Mouse (Mus musculus) midbrain, embryonic 11.5 days (tissue): ENCODE results near the gene Klhl26. TPM values are rescaled to one million over a fixed set of nuclear protein-coding genes. Genes with fewer than 3 reads are reported as not detected.

ENCODE experiments used
- ATAC-seq: fragments of 200-750 bp; cut with Nextera tagmentation; 2 replicates; pipeline ENCODE4 v1.8.0; 2017; ENCODE audit warnings: moderate TSS enrichment, moderate library complexity; ENCODE audit not compliant: low FRiP score
- DNase-seq: peaks from one replicate; pipeline ENCODE4 v3.0.0; 2015; ENCODE audit warnings: low spot score; ENCODE audit errors: missing footprints
- H3K27ac ChIP-seq: fragments of 300-500 bp; sonication (generic); 2 replicates; pipeline ENCODE4 v1.5.1; 2014; ENCODE audit warnings: low read depth, low read length
- H3K27me3 ChIP-seq: fragments of 300-500 bp; sonication (generic); 2 replicates; pipeline ENCODE4 v1.6.1; 2014; ENCODE audit warnings: mild to moderate bottlenecking, low read length, moderate library complexity, mixed read lengths; ENCODE audit not compliant: control insufficient read depth, insufficient read depth
- H3K36me3 ChIP-seq: fragments of 300-500 bp; sonication (generic); 2 replicates; pipeline ENCODE4 v1.6.1; 2014; ENCODE audit warnings: mild to moderate bottlenecking, low read length, moderate library complexity, mixed read lengths; ENCODE audit not compliant: control insufficient read depth, insufficient read depth
- H3K4me1 ChIP-seq: fragments of 300-500 bp; sonication (generic); 2 replicates; pipeline ENCODE4 v1.6.1; 2014; ENCODE audit warnings: low read length; ENCODE audit not compliant: control insufficient read depth, insufficient read depth
- H3K4me2 ChIP-seq: fragments of 300-500 bp; sonication (generic); 2 replicates; pipeline ENCODE4 v1.6.1; 2014; ENCODE audit warnings: mild to moderate bottlenecking, moderate library complexity
- H3K4me3 ChIP-seq: fragments of 300-500 bp; sonication (generic); 2 replicates; pipeline ENCODE4 v1.5.1; 2014; ENCODE audit warnings: low read depth, low read length
- H3K9ac ChIP-seq: fragments of 300-500 bp; sonication (generic); 2 replicates; pipeline ENCODE4 v1.6.1; 2014; ENCODE audit warnings: low read length
- H3K9me3 ChIP-seq: fragments of 300-500 bp; sonication (generic); 2 replicates; pipeline ENCODE4 v1.6.1; 2016; ENCODE audit warnings: low read length; ENCODE audit not compliant: control insufficient read depth
- WGBS: fragments of 180-500 bp; shearing (Covaris S2); extraction: QIAGEN DNeasy Blood & Tissue Kit; methylation state at CpG from one replicate; pipeline ENCODE4 v1.1.7; 2014; 5-methylcytosine and 5-hydroxymethylcytosine counted together
- polyA plus RNA-seq: library from polyadenylated mRNA; unstranded; fragments of >200 nt; fragmentation: Nextera tagmentation; extraction: Ambion mirVana; gene quantifications from 2 replicates; pipeline ENCODE4 v1.2.1, GENCODE M21; 2014

Gene Klhl26
- polyA plus RNA-seq, 1 experiment from 2014 or later = 13.1 TPM

- peaks cover 64% of the 10 kb centered on the region for H3K27me3 ChIP-seq
- no peak overlapping the region for H3K4me3 ChIP-seq
- peak; percentile 85 for DNase-seq
- peaks cover 22% of the 10 kb centered on the region for H3K4me1 ChIP-seq
- H3K36me3 ChIP-seq = no peaks in the 10 kb centered on the region
- no peak overlapping the region for H3K4me2 ChIP-seq
- H3K9ac ChIP-seq = no peak overlapping the region
- ATAC-seq = no peak
- WGBS = 52% methylated on average over 7 of the region's 7 CpGs
- no peaks in the 10 kb centered on the region for H3K9me3 ChIP-seq
- no peak overlapping the region for H3K27ac ChIP-seq
These were observed 9.5 kb upstream of the Klhl26 start for GRCm38 (mm10) chr8:70486191-70486681.

- Histone ChIP-seq H3K27ac (no peak overlapping the region), H3K27me3 (peaks cover 31% of the 10 kb centered on the region), H3K4me3 (no peak overlapping the region), H3K4me1 (peaks cover 2% of the 10 kb centered on the region), H3K9me3 (no peaks in the 10 kb centered on the region), H3K36me3 (no peaks in the 10 kb centered on the region), H3K4me2 (no peak overlapping the region), H3K9ac (no peak overlapping the region)
- DNase-seq (no peak), ATAC-seq (no peak)
- WGBS = 56% methylated on average over 2 of the region's 2 CpGs
These were observed 6.2 kb upstream of the Klhl26 start for GRCm38 (mm10) chr8:70482943-70483342.

GRCm38 (mm10) chr8:70481908-70482307 is 5.1 kb upstream of the Klhl26 start:
- 86% methylated on average over 3 of the region's 3 CpGs for WGBS

GRCm38 (mm10) chr8:70477269-70477982 is 658 bp upstream of the Klhl26 start:
- H3K27ac ChIP-seq = no peak overlapping the region
- WGBS = 3% methylated on average over 21 of the region's 21 CpGs

More at GRCm38 (mm10) chr8:70481908-70482307, 5.1 kb upstream of the Klhl26 start:
- Histone ChIP-seq H3K4me3 (no peak overlapping the region), H3K9ac (no peak overlapping the region), H3K9me3 (no peaks in the 10 kb centered on the region), H3K27ac (no peak overlapping the region), H3K4me2 (no peak overlapping the region), H3K27me3 (peaks cover 26% of the 10 kb centered on the region), H3K36me3 (no peaks in the 10 kb centered on the region), H3K4me1 (0 out of 2 replicates have a peak, but pooled peaks cover 2% of the 10 kb centered on the region)
- no peak for DNase-seq
- ATAC-seq = no peak

GRCm38 (mm10) chr8:70471856-70472255 is 4.9 kb downstream of the Klhl26 start:
- Histone ChIP-seq H3K27me3 (no peaks in the 10 kb centered on the region), H3K4me2 (no peak overlapping the region), H3K9ac (no peak overlapping the region), H3K9me3 (no peaks in the 10 kb centered on the region), H3K4me1 (peaks cover 6% of the 10 kb centered on the region), H3K27ac (no peak overlapping the region), H3K4me3 (no peak overlapping the region), H3K36me3 (no peaks in the 10 kb centered on the region)
- ATAC-seq (no peak), DNase-seq (peak; percentile 57)
- 98% methylated on average over 7 of the region's 7 CpGs for WGBS

More at GRCm38 (mm10) chr8:70477269-70477982, 658 bp upstream of the Klhl26 start:
- Histone ChIP-seq H3K4me1 (peaks cover 8% of the 10 kb centered on the region), H3K4me3 (peak overlapping the region; percentile 57), H3K9me3 (no peaks in the 10 kb centered on the region), H3K4me2 (peak overlapping the region; percentile 88), H3K9ac (no peak overlapping the region), H3K36me3 (no peaks in the 10 kb centered on the region), H3K27me3 (peaks cover 3% of the 10 kb centered on the region)
- DNase-seq = peak; percentile 87
- ATAC-seq = peak; percentile 49

- Histone ChIP-seq H3K36me3 (no peaks in the 10 kb centered on the region), H3K4me2 (no peak overlapping the region), H3K9me3 (no peaks in the 10 kb centered on the region), H3K27ac (no peak overlapping the region), H3K27me3 (no peaks in the 10 kb centered on the region), H3K9ac (no peak overlapping the region), H3K4me1 (no peaks in the 10 kb centered on the region), H3K4me3 (no peak overlapping the region)
- 60% methylated on average over 2 of the region's 2 CpGs for WGBS
- no peak for ATAC-seq
- peak; percentile 37 for DNase-seq
These were observed 6.8 kb downstream of the Klhl26 start for GRCm38 (mm10) chr8:70469938-70470337.

GRCm38 (mm10) chr8:70469295-70469916 is 7.4 kb downstream of the Klhl26 start:
- ATAC-seq (no peak), DNase-seq (peak; percentile 82)
- Histone ChIP-seq H3K4me2 (no peak overlapping the region), H3K27me3 (no peaks in the 10 kb centered on the region), H3K9me3 (no peaks in the 10 kb centered on the region), H3K4me3 (no peak overlapping the region), H3K36me3 (no peaks in the 10 kb centered on the region), H3K9ac (no peak overlapping the region), H3K27ac (no peak overlapping the region), H3K4me1 (no peaks in the 10 kb centered on the region)
- WGBS = 60% methylated on average over 10 of the region's 10 CpGs

- ATAC-seq (no peak), DNase-seq (peak; percentile 80)
- no peaks in the 10 kb centered on the region for H3K27me3 ChIP-seq
- no peaks in the 10 kb centered on the region for H3K4me1 ChIP-seq
- 90% methylated on average over 4 of the region's 4 CpGs for WGBS
- no peak overlapping the region for H3K4me3 ChIP-seq
- H3K36me3 ChIP-seq = no peaks in the 10 kb centered on the region
- no peaks in the 10 kb centered on the region for H3K9me3 ChIP-seq
- no peak overlapping the region for H3K27ac ChIP-seq
- H3K9ac ChIP-seq = no peak overlapping the region
- no peak overlapping the region for H3K4me2 ChIP-seq
These were observed 8.0 kb downstream of the Klhl26 start for GRCm38 (mm10) chr8:70468733-70469132.

- no peaks in the 10 kb centered on the region for H3K4me1 ChIP-seq
- peak; percentile 37 for DNase-seq
- H3K9ac ChIP-seq = no peak overlapping the region
- H3K4me3 ChIP-seq = no peak overlapping the region
- no peaks in the 10 kb centered on the region for H3K9me3 ChIP-seq
- no peak overlapping the region for H3K27ac ChIP-seq
- 88% methylated on average over 1 of the region's 1 CpGs for WGBS
- H3K36me3 ChIP-seq = no peaks in the 10 kb centered on the region
- ATAC-seq = no peak
- H3K27me3 ChIP-seq = no peaks in the 10 kb centered on the region
- no peak overlapping the region for H3K4me2 ChIP-seq
These were observed 8.9 kb downstream of the Klhl26 start for GRCm38 (mm10) chr8:70467907-70468306.
